Mouse (Mus musculus) heart, embryonic 16.5 days (tissue): ENCODE measurements at regions not wholly inside any gene's neighbourhood (a gene's known extent, or its start where the extent isn't known, plus 50 kb on each side); places are given as distances from the start of the nearest gene placed in this dataset.
A peak's percentile ranks its signal among the peaks of the same experiment; 100 is the strongest.

Experiments used
- ATAC-seq: fragments of 200-750 bp; cut with Nextera tagmentation; replicated peaks from 2 replicates; pipeline ENCODE4 v1.8.0; 2017; ENCODE audit warnings: moderate number of reproducible peaks; ENCODE audit not compliant: insufficient read depth, low FRiP score; ENCODE audit errors: extremely low read depth
- H3K27ac ChIP-seq: fragments of 300-500 bp; sonication (generic); 2 replicates; pipeline ENCODE4 v1.5.1; 2014; ENCODE audit warnings: mild to moderate bottlenecking, low read length, control low read depth, moderate library complexity
- H3K27me3 ChIP-seq: fragments of 300-500 bp; sonication (generic); 2 replicates; pipeline ENCODE4 v1.6.1; 2014; ENCODE audit warnings: low read length, mixed read lengths; ENCODE audit not compliant: control insufficient read depth, insufficient read depth
- H3K36me3 ChIP-seq: fragments of 300-500 bp; sonication (generic); 2 replicates; pipeline ENCODE4 v1.6.1; 2014; ENCODE audit not compliant: control insufficient read depth, insufficient read depth
- H3K4me1 ChIP-seq: fragments of 300-500 bp; sonication (generic); 2 replicates; pipeline ENCODE4 v1.6.1; 2014; ENCODE audit warnings: low read length, mixed read lengths; ENCODE audit not compliant: control insufficient read depth, insufficient read depth
- H3K4me2 ChIP-seq: fragments of 300-500 bp; sonication (generic); 2 replicates; pipeline ENCODE4 v1.6.1; 2014; ENCODE audit warnings: low read depth, mild to moderate bottlenecking, control low read depth, low read length
- H3K4me3 ChIP-seq: fragments of 300-500 bp; sonication (generic); 2 replicates; pipeline ENCODE4 v1.5.1; 2014; ENCODE audit warnings: mild to moderate bottlenecking, control low read depth, low read length
- H3K9ac ChIP-seq: fragments of 300-500 bp; sonication (generic); 2 replicates; pipeline ENCODE4 v1.6.1; 2014; ENCODE audit warnings: low read length, control low read depth
- H3K9me3 ChIP-seq: fragments of 300-500 bp; sonication (generic); replicated peaks from 2 replicates; pipeline ENCODE4 v1.6.1; 2016; ENCODE audit warnings: low read length; ENCODE audit not compliant: control insufficient read depth
- WGBS: fragments of 180-500 bp; shearing (Covaris S2); extraction: QIAGEN DNeasy Blood & Tissue Kit; methylation state at CpG from one replicate; pipeline ENCODE4 v1.1.7; 2014; 5-methylcytosine and 5-hydroxymethylcytosine counted together

- H3K4me1 ChIP-seq = peaks cover 5% of the 10 kb centered on the region; the same call in 1 of the 2 replicates
- H3K27ac ChIP-seq = no peak overlapping the region
- peaks cover 3% of the 10 kb centered on the region for H3K27me3 ChIP-seq
- no peak overlapping the region for H3K4me2 ChIP-seq
- ATAC-seq = no peak
- 75% methylated on average over 3 of the region's 3 CpGs for WGBS
- H3K36me3 ChIP-seq = no peaks in the 10 kb centered on the region
- no peaks in the 10 kb centered on the region for H3K9me3 ChIP-seq
- H3K4me3 ChIP-seq = no peak overlapping the region
- no peak overlapping the region for H3K9ac ChIP-seq
These were observed 99.8 kb downstream of the 3100002H09Rik start for GRCm38 (mm10) chr4:124510816-124511215.

- no peak overlapping the region for H3K9ac ChIP-seq
- 52% methylated on average over 5 of the region's 5 CpGs for WGBS
These were observed 100.9 kb downstream of the 3100002H09Rik start for GRCm38 (mm10) chr4:124509695-124510094.

GRCm38 (mm10) chr4:124506083-124506647 is 104.4 kb downstream of the 3100002H09Rik start:
- Histone ChIP-seq H3K27ac (no peak overlapping the region), H3K27me3 (peaks cover 1% of the 10 kb centered on the region), H3K4me3 (no peak overlapping the region), H3K36me3 (no peaks in the 10 kb centered on the region), H3K9me3 (no peaks in the 10 kb centered on the region), H3K4me1 (peaks cover 5% of the 10 kb centered on the region; the same call in 1 of the 2 replicates), H3K4me2 (no peak overlapping the region), H3K9ac (no peak overlapping the region)
- ATAC-seq = no peak
- 56% methylated on average over 10 of the region's 10 CpGs for WGBS

More at GRCm38 (mm10) chr4:124509695-124510094, 100.9 kb downstream of the 3100002H09Rik start:
- H3K9me3 ChIP-seq = no peaks in the 10 kb centered on the region
- H3K27me3 ChIP-seq = peaks cover 3% of the 10 kb centered on the region
- H3K27ac ChIP-seq = no peak overlapping the region
- peaks cover 5% of the 10 kb centered on the region; the same call in 1 of the 2 replicates for H3K4me1 ChIP-seq
- ATAC-seq = no peak
- no peaks in the 10 kb centered on the region for H3K36me3 ChIP-seq
- H3K4me2 ChIP-seq = no peak overlapping the region
- H3K4me3 ChIP-seq = no peak overlapping the region

- Histone ChIP-seq H3K9me3 (no peaks in the 10 kb centered on the region), H3K4me1 (no peaks in the 10 kb centered on the region), H3K27ac (no peak overlapping the region), H3K4me3 (no peak overlapping the region), H3K4me2 (no peak overlapping the region), H3K27me3 (peaks cover 3% of the 10 kb centered on the region), H3K9ac (no peak overlapping the region), H3K36me3 (no peaks in the 10 kb centered on the region)
- 68% methylated on average over 5 of the region's 5 CpGs for WGBS
- ATAC-seq = no peak
These were observed 108.8 kb downstream of the 3100002H09Rik start for GRCm38 (mm10) chr4:124501785-124502184.

GRCm38 (mm10) chr4:124498043-124498442 is 112.6 kb downstream of the 3100002H09Rik start:
- whole genome bisulfite sequencing = 59% methylated on average over 16 of the region's 16 CpGs
- Histone ChIP-seq H3K9me3 (no peaks in the 10 kb centered on the region), H3K4me2 (no peak overlapping the region)

GRCm38 (mm10) chr4:124485941-124486581 is 124.5 kb downstream of the 3100002H09Rik start:
- 12% methylated on average over 12 of the region's 12 CpGs for WGBS
- Histone ChIP-seq H3K27me3 (peaks cover 22% of the 10 kb centered on the region), H3K9me3 (peaks cover 17% of the 10 kb centered on the region), H3K9ac (no peak overlapping the region), H3K27ac (no peak overlapping the region), H3K4me1 (no peaks in the 10 kb centered on the region), H3K4me2 (no peak overlapping the region), H3K36me3 (no peaks in the 10 kb centered on the region), H3K4me3 (no peak overlapping the region)
- ATAC-seq = no peak

More at GRCm38 (mm10) chr4:124498043-124498442, 112.6 kb downstream of the 3100002H09Rik start:
- no peak overlapping the region for H3K9ac ChIP-seq
- H3K27ac ChIP-seq = no peak overlapping the region
- H3K27me3 ChIP-seq = peaks cover 3% of the 10 kb centered on the region
- no peaks in the 10 kb centered on the region for H3K36me3 ChIP-seq
- no peak overlapping the region for H3K4me3 ChIP-seq
- H3K4me1 ChIP-seq = no peaks in the 10 kb centered on the region
- ATAC-seq = no peak

GRCm38 (mm10) chr4:124484613-124485586 is 125.7 kb downstream of the 3100002H09Rik start:
- Histone ChIP-seq H3K4me3 (no peak overlapping the region), H3K27ac (no peak overlapping the region), H3K4me1 (no peaks in the 10 kb centered on the region), H3K36me3 (no peaks in the 10 kb centered on the region), H3K9me3 (peaks cover 15% of the 10 kb centered on the region), H3K27me3 (peaks cover 28% of the 10 kb centered on the region), H3K4me2 (no peak overlapping the region), H3K9ac (no peak overlapping the region)
- ATAC-seq = no peak
- WGBS = 32% methylated on average over 19 of the region's 19 CpGs

- H3K36me3 ChIP-seq = no peaks in the 10 kb centered on the region
- peaks cover 47% of the 10 kb centered on the region for H3K27me3 ChIP-seq
- H3K4me3 ChIP-seq = no peak overlapping the region
- H3K4me2 ChIP-seq = peak overlapping the region; percentile 13; the same call in 1 of the 2 replicates
- H3K27ac ChIP-seq = no peak overlapping the region
- H3K4me1 ChIP-seq = no peaks in the 10 kb centered on the region
- 8% methylated on average over 20 of the region's 22 CpGs for WGBS
- no peak for ATAC-seq
- no peaks in the 10 kb centered on the region for H3K9me3 ChIP-seq
- no peak overlapping the region for H3K9ac ChIP-seq
These were observed 132.7 kb downstream of the 3100002H09Rik start for GRCm38 (mm10) chr4:124477870-124478301.
